Mouse (Mus musculus): Measurements from ENCODE around the gene Trcg1.

Gene Trcg1

DNA sequence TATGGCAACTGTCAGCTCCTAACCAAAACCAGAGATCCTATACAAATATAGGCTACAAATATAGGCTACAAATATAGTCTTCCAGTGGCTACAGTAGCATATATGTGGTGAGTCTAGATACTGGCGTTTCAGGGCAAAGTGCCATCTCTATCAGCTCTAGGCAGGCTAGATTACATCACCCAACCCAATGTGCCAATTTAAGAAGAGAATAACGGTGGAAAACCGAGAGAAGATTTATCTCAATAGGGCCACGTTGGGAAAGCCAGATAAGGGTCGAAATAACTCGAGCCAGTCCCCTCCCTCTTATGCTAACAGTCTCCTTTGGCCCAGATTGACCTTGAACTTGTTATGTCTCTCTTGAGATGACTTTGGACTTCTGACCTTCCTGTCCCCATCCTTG, 3.2 kb upstream of the Trcg1 start:
- DNase-seq (ENCODE audit: low spot score) = no peak

GRCm38 (mm10) chr9:57233767-57234166, 2.6 kb upstream of the Trcg1 start:
- no peak for DNase-seq (ENCODE audit: low spot score)

DNA sequence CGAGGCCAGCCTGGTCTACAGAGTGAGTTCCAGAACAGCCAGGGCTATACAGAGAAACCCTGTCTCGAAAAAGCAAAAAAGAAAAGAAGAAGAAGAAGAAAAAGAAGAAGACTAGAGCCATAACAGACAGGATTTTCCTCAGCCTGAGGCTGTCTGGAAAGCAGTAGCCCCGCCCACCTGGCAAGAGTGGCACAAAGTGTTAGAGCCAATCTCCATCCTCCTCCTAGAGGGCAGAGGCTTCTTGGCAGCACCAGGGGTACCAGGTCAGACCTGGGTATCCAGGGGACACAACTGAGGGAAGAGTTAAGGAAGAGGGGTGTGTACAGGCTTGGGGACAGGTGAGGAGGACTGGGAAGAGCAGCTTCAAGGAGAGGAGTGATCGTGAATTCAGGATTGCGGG, 1.3 kb downstream of the Trcg1 start:
- DNase-seq (ENCODE audit: low spot score) = no peak

- DNase-seq (ENCODE audit: low spot score) = no peak
Observed at GRCm38 (mm10) chr9:57238220-57238619, 1.9 kb downstream of the Trcg1 start.

- DNase-seq (ENCODE audit: low spot score) = no peak
Observed at GRCm38 (mm10) chr9:57241111-57241510, 4.8 kb downstream of the Trcg1 start.

GRCm38 (mm10) chr9:57242916-57243315, 6.6 kb downstream of the Trcg1 start:
- no peak for DNase-seq (ENCODE audit: low spot score)

DNA sequence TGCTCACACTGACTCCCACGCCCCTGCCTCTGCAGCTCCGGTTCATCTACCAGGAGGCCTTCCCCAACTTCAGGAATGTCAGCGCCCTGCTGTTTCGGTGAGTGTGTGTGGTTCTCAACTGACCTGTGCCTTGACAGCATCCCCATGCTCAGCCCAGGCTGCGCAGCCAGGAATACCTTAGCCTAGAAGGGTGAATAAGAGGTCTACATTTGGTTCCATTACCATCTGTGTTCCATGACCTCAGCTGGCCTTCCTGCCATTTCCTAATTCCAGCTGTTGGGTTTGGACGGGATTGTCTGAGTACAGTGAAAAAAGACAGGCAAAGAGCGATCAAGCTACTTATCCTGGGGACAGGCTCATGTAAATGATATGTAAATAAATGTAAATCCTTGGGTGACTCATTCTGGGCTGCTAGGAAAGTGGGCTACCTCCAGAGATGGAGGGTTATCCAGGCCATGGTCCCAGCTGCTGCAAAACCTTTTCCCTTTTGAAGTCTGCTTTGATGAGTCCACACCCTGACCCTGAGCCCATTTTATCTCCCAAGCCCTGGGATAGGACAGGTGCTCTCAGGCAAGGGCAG, 7.8 kb downstream of the Trcg1 start:
- DNase-seq (ENCODE audit: low spot score) = no peak

DNA sequence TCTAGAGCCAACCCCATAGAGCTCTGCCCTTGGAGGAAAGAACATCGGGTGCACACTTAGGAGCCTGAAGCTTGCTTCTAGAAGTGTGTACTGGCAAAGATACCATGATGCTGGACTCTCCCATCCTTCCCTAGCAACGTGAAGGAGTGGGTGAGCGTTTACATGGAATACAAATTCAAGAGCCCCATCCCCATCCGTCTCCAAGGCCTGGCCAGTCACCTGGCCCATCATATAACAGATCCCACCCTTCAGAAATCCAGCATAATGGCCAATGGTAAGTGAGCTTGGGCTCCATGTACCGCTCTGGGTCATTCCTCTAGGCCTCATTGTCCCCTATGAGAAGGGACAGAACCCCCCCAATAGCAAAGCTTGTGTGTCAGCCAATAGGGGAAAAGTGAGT, 10.1 kb downstream of the Trcg1 start:
- no peak for DNase-seq (ENCODE audit: low spot score)

GRCm38 (mm10) chr9:57247201-57247671, 10.9 kb downstream of the Trcg1 start:
- no peak for DNase-seq (ENCODE audit: low spot score)

GRCm38 (mm10) chr9:57248030-57248942, 11.9 kb downstream of the Trcg1 start:
- no peak for DNase-seq (ENCODE audit: low spot score)

DNA sequence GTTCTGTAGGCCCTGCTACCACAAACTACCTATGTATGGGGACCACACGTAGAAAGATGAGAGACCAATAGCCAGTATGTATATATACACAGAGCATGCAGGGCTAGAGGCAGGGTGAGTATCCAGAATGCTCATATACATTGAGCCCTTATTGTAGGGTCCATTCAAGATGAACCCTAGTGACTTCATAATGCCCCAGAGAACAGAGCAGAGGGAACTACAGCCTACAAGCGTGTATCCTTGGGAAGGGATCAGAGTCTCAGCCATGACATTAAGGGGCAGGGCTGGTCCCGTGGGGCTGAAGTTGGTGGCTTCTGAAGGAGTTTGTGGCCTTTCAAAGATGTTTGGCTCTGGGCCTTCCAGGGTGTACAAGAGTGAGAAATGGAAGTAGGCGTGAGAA, 13.7 kb downstream of the Trcg1 start:
- DNase-seq (ENCODE audit: low spot score) = no peak

DNA sequence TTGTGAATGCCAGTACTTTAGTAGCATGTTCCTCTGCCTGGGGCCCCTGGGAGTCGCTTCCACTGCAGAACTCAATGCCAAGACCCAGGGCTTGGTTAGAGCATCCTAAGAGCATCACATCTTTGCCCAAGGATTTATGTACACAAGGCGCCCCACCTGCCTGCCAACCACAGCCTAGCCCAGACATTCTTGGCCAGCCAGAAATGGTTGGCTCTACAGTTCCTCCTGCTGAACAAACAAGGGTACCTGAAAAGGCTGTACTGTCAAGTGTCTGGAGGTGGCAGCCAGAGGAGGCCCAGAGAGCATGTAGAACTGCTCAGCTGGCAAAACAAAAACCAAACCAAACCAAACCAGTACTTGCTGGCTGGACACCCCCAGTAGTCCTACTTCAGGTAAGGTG, 14.8 kb downstream of the Trcg1 start:
- no peak for DNase-seq (ENCODE audit: low spot score)

GRCm38 (mm10) chr9:57254061-57254460, 17.7 kb downstream of the Trcg1 start:
- DNase-seq (ENCODE audit: low spot score) = no peak

- DNase-seq (ENCODE audit: low spot score) = no peak
Observed at GRCm38 (mm10) chr9:57254823-57255495, 18.6 kb downstream of the Trcg1 start.

DNA sequence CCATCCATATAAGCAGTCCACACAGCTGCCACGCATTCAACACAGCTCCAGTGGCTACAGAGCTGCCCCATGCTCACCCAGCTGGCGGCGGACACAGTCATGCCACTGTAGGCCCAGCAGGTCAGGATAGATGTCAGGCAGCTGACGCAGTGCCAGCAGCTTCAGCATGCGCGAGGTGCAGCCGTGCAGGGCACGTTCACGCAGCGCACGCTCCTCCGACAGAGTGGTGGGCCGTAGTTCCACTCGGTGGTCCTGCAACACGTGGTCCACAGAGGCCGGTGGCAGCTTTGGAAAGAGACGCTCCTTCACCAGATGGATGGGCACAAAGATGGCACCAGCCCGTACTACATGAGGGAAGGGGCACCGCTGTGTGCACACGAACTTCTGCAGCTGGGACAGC, 20.0 kb downstream of the Trcg1 start:
- no peak for DNase-seq (ENCODE audit: low spot score)

- DNase-seq (ENCODE audit: low spot score) = no peak
Observed at GRCm38 (mm10) chr9:57256861-57257260, 20.5 kb downstream of the Trcg1 start.

- no peak for DNase-seq (ENCODE audit: low spot score)
Observed at GRCm38 (mm10) chr9:57257627-57258026, 21.3 kb downstream of the Trcg1 start.

DNA sequence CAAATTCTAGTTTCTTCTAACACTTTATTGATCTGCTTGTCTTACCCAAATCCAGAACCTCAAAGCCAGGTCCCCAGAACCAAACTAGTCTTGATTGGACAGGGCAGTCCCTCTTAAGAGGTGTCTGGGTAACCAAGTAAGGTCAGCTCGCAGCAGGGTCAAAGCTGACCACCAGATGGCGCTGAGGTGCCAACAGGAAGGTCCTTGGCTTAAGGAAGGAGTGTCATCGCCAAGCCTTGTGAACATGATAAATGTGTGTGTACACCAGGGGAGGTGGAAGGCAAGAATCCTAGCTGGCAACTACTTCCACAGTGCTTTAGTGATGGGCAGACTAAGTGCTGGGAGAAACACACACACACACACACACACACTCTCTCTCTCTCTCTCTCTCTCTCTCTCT, 23.4 kb downstream of the Trcg1 start:
- peak; percentile 92 for DNase-seq (ENCODE audit: low spot score)

- no peak for DNase-seq (ENCODE audit: low spot score)
Observed at GRCm38 (mm10) chr9:57260940-57261339, 24.6 kb downstream of the Trcg1 start.

- DNase-seq (ENCODE audit: low spot score) = peak; percentile 55
Observed at GRCm38 (mm10) chr9:57261516-57261912, 25.2 kb downstream of the Trcg1 start.

GRCm38 (mm10) chr9:57261913-57262794, 25.8 kb downstream of the Trcg1 start, which contains the start of gene 1700017B05Rik:
1700017B05Rik (minus strand) TSS chr9:57262612.
- peak; percentile 68 for DNase-seq (ENCODE audit: low spot score)

Data from ovary, postnatal 14 days (tissue).